In genomic region chr17:47628851-47629676, GRCm38 (mm10) we compare ENCODE assay signal across 8 mouse cellular contexts. TPM values are rescaled to one million over a fixed set of nuclear protein-coding genes. Genes with fewer than 3 reads are reported as not detected.
DNase-seq lines count a peak whose midpoint lies in the region; ATAC-seq lines count a peak whose summit lies in the region.

No protein-coding gene starts in this region.

- DNase-seq in ZHBTc4 (ENCODE audit: low read depth, low spot score), result peak; percentile 98
- DNase-seq in gastrocnemius, adult 8-10 months (ENCODE audit: low spot score in 2 of 2), result peak; percentile 91 to 92
- peak; percentile 97 for DNase-seq in induced T-regulatory cell, adult 2 months (ENCODE audit: low read depth)
- peak; percentile 79 to 91 for DNase-seq in left cerebral cortex, adult 9 months (ENCODE audit: low spot score in 2 of 2)
- DNase-seq in right cerebral cortex, postnatal 14 days, result peak; percentile 94
- peak; percentile 91 to 93 for DNase-seq in urinary bladder, postnatal 36 days (ENCODE audit: low spot score in 2 of 2)

- ATAC-seq in common myeloid progenitor, adult 5-6 weeks (replicated peaks; ENCODE audit: low read depth, poor library complexity, severe bottlenecking), result peak; percentile 86
- peak; percentile 91 for ATAC-seq in megakaryocyte progenitor cell, adult 5-6 weeks (replicated peaks; ENCODE audit: poor library complexity)

RNA-seq across cellular contexts. Expression of gene Usp49, which starts 1.4 kb away (rescaled TPM):
- 4.9 and 11.4 TPM in 2 replicates for total RNA-seq in common myeloid progenitor, adult 5-6 weeks (2017)
- total RNA-seq in gastrocnemius, adult 8-10 months (2022), result 1 to 10 TPM; 2.0 to 3.4 (median 3.2) TPM
- total RNA-seq in megakaryocyte progenitor cell, adult 5-6 weeks (2015), result 4.8 and 5.9 TPM in 2 replicates
- 4.5 and 6.4 TPM in 2 replicates for total RNA-seq in megakaryocyte progenitor cell, adult 5-6 weeks (2017)

RNA-seq across cellular contexts. Expression of gene Gm20517, which starts 17.7 kb away (rescaled TPM):
- 0.69 and 0.97 TPM in 2 replicates for total RNA-seq in common myeloid progenitor, adult 5-6 weeks (2017)
- total RNA-seq in gastrocnemius, adult 8-10 months (2022), result 1 to 10 TPM in 3 of 4 experiments, under 1 TPM in 1; 0.77 to 2.8 (median 1.6) TPM
- total RNA-seq in megakaryocyte progenitor cell, adult 5-6 weeks (2015), result 0.56 and 2.2 TPM in 2 replicates
- total RNA-seq in megakaryocyte progenitor cell, adult 5-6 weeks (2017), result 3.4 and 3.6 TPM in 2 replicates

RNA-seq across cellular contexts. Expression of gene Med20, which starts 17.7 kb away (rescaled TPM):
- total RNA-seq in common myeloid progenitor, adult 5-6 weeks (2017), result 32.2 and 42.8 TPM in 2 replicates
- 10 to 100 TPM; 13.3 to 19.3 (median 18.1) TPM for total RNA-seq in gastrocnemius, adult 8-10 months (2022)
- 20.4 and 23.8 TPM in 2 replicates for total RNA-seq in megakaryocyte progenitor cell, adult 5-6 weeks (2015)
- total RNA-seq in megakaryocyte progenitor cell, adult 5-6 weeks (2017), result 37.7 and 40.7 TPM in 2 replicates

RNA-seq across cellular contexts. Expression of gene Bysl, which starts 17.8 kb away (rescaled TPM):
- total RNA-seq in common myeloid progenitor, adult 5-6 weeks (2017), result 14.7 and 18.3 TPM in 2 replicates
- 10 to 100 TPM; 13.8 to 16.5 (median 14.2) TPM for total RNA-seq in gastrocnemius, adult 8-10 months (2022)
- total RNA-seq in megakaryocyte progenitor cell, adult 5-6 weeks (2015), result 9.8 and 11.6 TPM in 2 replicates
- 15.4 and 16.0 TPM in 2 replicates for total RNA-seq in megakaryocyte progenitor cell, adult 5-6 weeks (2017)

RNA-seq across cellular contexts. Expression of gene Tomm6, which starts 59.1 kb away (rescaled TPM):
- total RNA-seq in common myeloid progenitor, adult 5-6 weeks (2017), result 64.8 and 74.6 TPM in 2 replicates
- 100 to 1,000 TPM; 106 to 129 (median 114) TPM for total RNA-seq in gastrocnemius, adult 8-10 months (2022)
- total RNA-seq in megakaryocyte progenitor cell, adult 5-6 weeks (2015), result 194 and 226 TPM in 2 replicates
- 49.9 and 72.6 TPM in 2 replicates for total RNA-seq in megakaryocyte progenitor cell, adult 5-6 weeks (2017)

Comparison
In these comparisons a context has a peak if more than half of its experiments do, and no peak if none do; other contexts are left out.
1. Peak in every context shown above with its lines: DNase-seq and ATAC-seq.